Mouse (Mus musculus): ENCODE measurements around the gene Klri1.

DNA sequence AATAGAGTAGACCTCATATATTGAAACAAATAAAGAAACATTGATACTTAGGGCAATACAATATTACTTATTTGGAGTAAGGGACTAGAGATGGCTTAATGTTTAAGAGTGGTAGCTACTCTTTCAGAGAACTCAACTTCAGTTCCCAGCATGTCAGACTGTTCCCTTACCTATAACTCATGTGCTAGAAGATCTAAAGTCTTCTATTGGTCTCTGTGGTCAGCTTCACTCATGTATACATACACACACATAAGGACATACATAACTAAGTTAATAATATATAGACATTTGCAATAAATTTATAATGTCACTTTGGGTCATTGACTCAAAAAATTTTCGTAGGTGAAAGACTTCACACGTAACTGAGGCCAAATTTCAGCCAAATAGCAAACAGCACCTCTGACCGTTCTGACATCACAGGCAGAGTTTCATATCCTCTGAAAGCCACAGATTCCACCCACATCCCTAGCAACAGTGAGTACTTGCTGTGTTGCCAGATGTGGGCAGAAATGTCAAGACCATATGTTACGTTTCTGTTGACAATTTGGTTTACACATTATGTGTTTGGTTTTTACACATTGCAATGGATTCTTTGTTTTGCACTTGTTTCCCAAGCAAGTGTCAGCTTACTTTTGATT is 30.2 kb upstream of the Klri1 start:
- TF ChIP-seq CTCF (IDR thresholded peaks at IDR 0.05; ENCODE audit: borderline replicate concordance, insufficient read depth, low read depth, low read length) (no peak), POLR2A (IDR thresholded peaks at IDR 0.05; ENCODE audit: borderline replicate concordance, insufficient read depth, low read length) (no peak)

All from cerebellum, adult 2 months (tissue).